Mouse (Mus musculus) forelimb bud, embryonic 11.5 days (tissue): ENCODE results near the gene Ksr2.
"Not testable (repeated sequence)": the region's sequence is repeated elsewhere in the genome, so short reads cannot be mapped to it uniquely, and the experiment has no call there.

Experiments
- DNase-seq: peaks from one replicate; pipeline ENCODE4 v3.0.0-alpha.2; 2012; ENCODE audit warnings: low read depth, low spot score

The Ksr2 gene

DNA sequence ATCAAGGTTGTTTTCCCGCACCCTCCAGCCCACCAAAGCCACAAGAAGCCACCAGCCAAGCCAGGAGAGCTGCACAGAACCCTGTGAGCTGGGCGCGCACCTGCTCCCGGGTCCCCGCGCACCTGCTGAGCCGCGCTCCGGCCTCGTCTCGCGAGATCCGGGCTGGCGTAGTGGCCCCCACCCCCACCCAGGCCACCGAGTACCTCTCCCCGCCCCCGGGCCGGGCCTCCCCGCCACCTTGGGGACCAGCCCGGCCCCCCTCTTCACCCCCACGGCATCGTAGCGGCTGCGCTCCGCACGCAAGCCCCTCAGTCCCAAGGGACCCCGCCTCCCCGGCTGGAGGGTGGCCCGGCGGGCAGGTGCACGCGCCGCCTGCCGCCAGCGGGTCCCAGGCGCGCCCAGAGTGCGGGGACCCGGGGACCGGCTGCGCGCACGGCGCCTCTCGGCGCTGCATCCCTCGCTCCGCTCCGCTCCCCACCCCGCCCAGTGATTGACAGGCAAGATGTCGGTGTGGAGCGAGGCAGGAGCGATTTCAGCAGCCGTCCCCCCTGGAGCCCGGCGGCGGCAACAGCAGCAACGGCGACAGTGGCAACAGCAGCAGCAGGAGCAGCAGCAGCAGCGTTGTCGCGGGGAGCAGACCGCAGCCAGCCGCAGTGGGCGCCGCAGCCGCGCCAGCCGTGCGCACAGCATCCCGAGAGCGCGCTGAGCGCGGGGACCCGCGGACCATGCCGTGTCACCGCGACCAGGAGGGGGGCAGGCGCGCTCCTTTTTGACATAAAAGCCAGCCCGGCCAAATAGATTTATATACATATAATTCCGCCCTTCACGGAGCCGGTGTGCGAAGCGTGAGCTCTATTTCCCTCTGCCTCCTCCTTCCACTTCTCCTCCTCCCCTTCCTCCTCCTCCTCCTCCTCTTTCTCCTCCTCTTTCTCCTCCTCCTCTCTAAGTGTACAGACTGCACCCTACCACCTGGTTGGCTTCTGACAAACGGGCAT, at the start of gene Ksr2:
Gene Ksr2, plus strand, starts transcription at position 494 of the 995 bp plus-strand sequence.
- peak; percentile 20 for DNase-seq

- DNase-seq, result no peak
Measured at GRCm38 (mm10) chr5:117364821-117365220, 49.0 kb upstream of the Ksr2 start.

DNA sequence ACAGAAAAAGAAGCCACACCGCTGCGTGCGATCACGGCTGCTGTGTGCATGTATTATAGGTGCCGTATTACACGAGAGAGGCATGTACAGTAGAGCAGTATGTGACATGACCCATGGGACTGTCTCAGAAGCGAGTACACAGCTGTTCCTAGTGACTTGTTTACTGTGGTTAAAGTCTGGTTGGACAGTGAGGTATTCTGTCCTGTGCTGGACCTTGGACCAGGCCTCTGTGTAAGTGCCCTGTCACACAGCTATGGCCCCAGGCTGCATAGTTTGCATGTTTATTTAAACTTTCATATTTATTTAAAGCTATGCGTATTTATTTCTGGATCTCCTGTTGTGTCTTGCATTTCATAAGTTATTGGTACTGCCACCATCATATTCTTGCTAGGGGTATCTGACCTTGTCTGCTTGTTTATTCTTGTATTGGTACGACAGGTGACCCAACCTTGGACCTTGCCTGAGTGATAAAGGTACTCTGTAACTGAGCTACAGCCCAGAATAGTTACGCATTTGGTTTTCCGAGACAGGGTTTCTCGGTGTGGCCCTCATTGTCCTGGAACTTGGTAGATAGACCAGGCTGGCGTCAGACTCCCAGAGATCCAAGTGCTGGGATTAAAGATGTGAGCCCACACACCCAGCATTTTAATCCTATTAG, 47.8 kb upstream of the Ksr2 start:
- no peak for DNase-seq

- no peak for DNase-seq
Measured at GRCm38 (mm10) chr5:117367206-117367605, 46.6 kb upstream of the Ksr2 start.

- no peak for DNase-seq
Measured at GRCm38 (mm10) chr5:117370592-117370991, 43.2 kb upstream of the Ksr2 start.

DNA sequence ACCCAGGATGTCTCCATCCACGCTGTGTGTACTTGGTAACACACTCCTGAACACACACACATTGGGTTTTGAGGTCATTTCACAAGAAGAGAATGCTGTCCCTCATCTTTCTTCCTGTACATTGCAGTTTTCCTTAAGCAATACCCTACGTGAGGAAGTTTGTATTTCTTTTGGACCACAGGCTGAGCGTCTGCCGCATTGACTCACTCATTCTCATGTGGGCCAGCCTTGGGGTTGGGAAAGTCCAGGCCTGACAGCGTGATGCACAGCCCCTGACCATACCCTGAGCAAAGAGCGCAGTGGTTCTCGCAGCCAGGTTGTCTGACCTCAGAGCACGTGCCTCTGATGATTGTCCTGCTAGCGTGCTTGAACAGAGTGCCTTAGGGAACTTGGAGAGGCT, 40.4 kb upstream of the Ksr2 start:
- DNase-seq, result no peak

- DNase-seq, result no peak
Measured at GRCm38 (mm10) chr5:117374372-117375049, 39.3 kb upstream of the Ksr2 start.

DNA sequence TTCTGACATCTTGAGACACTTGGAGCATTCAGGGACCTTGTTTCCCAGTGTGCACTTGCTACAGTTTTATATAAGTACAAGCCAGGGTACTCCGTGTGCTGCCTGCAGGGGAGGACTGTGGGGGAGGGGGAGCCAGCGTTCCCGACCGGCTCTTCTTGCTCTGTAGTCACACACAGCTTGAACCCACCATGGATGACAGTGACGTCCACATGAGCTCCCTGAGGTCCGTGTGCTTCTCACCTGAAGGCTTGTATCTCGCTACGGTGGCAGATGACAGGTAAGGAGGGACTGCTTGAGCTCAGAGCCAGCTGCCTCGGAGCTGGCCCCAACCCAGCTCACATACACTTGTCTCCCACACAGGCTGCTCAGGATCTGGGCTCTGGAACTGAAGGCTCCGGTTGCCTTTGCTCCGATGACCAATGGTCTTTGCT, 37.5 kb upstream of the Ksr2 start:
- no peak for DNase-seq

- DNase-seq, result not testable (repeated sequence)
Measured at GRCm38 (mm10) chr5:117377731-117378130, 36.1 kb upstream of the Ksr2 start.

DNA sequence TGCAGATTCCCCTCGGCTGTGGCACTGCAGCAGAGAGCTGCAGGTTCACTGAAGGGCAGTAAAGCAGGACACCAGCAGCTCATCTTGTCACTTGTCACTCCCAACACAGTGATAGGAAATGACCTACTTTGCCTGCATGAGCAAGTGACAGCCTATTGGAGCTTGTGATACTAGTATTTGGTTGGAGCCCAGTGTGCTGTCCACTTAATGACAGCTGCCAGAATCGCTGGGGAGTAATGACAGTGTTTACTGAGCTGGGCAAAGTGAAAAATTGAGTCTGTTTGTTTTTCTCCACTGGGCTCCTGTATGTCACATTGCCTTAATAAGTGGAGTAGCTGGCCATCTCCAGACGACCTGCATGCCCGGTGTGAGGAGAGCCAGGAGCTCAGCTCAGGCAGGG, 33.6 kb upstream of the Ksr2 start:
- DNase-seq, result no peak

GRCm38 (mm10) chr5:117381785-117382184, 32.0 kb upstream of the Ksr2 start:
- no peak for DNase-seq

- no peak for DNase-seq
Measured at GRCm38 (mm10) chr5:117383198-117383597, 30.6 kb upstream of the Ksr2 start.

DNA sequence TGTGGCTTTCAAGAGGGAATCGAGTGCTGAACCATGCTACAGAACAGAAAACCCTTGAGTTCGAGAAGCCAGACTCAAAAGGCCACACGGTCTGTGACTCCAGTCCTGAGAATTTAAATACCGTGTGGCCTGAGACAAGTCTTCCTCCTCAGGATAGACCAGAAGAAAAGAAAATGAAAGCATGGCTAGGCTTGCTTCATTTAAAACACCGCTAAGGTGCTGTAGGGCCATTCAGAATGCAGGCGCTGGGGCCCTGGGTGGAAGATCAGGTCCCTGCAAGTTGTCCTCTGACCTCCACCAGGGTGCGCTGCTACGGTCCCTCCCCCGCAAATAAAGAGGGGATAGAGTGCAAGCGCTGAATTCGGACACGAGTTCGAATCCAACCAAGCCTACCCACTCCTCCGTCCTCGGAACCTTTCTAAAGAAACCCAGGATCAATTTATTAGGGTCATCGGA, 25.5 kb upstream of the Ksr2 start:
- peak; percentile 66 for DNase-seq

GRCm38 (mm10) chr5:117388877-117389276, 24.9 kb upstream of the Ksr2 start, which contains the start of gene Rfc5:
TSS of gene Rfc5 (minus strand) at chr5:117389047.
- peak; percentile 96 for DNase-seq

GRCm38 (mm10) chr5:117390895-117391294, 22.9 kb upstream of the Ksr2 start:
- DNase-seq, result no peak

DNA sequence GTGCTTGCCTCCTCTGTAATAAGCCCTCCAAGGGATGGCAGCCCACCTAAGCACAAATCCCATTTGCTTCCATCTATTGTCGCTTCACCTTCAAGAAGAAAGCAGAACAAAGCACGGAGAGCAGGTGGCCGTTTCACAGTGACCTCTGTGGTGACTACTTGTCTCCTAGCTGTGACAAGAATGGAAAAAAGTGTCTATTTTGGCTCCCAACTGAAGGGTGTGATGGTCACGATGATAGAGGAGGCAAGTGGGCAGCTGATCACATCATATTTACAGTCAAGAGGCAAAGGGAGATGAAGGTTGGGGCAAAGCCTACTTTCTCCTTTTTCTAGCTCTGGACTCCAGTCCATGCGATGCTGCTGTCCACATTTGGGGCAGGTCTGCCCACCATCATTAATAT, 18.0 kb upstream of the Ksr2 start:
- DNase-seq, result no peak

DNA sequence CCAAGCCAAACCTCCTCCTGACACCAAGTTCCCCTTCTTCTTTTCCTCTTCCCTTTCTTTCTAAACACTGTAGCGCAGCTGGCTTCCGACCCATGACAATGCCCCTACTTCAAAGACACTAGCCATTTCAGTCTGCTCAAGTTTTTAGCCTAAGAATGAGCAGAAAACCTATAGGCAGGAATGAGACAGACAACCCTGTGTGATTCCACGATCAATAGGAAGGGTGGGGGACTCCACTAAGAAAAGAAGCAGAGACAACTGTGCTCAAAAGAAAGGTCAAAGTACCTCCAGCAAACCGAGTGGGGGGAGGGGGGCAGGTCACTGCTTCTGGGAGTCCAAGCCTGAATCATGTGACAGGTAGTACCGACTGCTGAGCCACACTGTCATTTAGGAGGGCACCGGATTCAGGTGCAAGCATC, 17.2 kb upstream of the Ksr2 start:
- no peak for DNase-seq

GRCm38 (mm10) chr5:117397371-117397770, 16.4 kb upstream of the Ksr2 start:
- no peak for DNase-seq

DNA sequence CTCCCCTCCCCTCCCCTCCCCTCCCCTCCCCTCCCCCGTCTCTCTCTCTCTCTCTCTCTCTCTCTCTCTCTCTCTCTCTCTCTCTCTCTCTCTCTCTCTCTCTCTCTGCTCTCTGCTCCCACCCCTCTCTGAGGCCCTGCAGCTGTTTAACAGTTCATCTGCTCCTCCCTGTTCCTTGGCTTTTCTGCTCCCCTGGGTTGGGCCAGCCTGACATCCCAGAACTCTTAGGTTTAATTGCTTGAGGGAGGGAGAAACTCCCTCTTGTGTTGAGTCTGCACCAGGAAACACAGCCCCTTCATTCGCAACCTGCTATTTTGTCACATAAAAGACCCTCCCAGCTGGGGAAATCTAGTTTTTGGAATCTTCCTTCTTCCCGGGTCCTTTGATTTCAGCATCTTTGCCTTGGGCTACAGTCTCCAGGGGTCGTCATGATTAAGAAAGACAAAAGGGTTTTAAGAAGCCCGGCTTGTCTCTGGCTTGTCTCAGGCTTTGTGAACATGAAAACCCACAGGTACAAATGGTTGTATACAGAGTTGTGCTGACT, 15.7 kb upstream of the Ksr2 start:
- DNase-seq, result no peak

DNA sequence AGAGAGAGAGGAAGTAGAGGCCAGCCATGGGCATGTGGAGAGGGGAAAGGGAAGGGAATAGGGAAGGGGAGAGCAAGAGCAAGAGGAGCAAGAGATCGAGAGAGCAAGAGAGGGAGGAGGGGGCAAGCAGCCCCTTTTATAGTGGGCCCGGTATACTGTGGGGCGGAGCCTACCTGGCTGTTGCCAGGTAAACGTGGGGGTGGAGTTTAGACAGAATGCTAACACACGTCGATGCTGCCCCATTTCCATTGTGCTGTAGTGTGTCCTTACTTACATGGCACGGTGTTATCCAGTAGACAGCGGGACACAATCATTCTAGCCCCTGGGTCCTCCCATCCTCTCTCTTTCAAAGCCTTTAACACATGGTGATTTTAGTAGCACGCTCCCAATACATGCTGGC, 14.5 kb upstream of the Ksr2 start:
- no peak for DNase-seq

DNA sequence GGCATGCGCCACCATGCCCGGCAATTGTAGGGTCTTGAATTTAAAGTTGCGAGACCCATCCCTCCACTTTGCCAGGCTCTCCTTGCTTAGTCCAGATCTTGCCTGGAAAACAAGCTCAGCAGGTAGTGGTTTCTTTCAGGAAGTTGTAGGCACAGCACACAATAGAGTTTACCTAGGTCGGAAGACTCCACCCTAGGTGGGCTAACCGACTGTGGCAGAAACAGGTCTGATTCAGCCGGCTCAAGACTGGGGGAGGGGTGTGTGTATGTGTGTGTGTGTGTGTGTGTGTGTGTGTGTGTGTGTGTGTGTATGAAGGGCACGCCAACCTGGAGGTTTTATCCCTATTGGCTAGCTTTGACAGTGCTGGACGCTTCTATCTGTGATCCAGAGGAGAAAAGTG, 10.2 kb upstream of the Ksr2 start:
- no peak for DNase-seq

DNA sequence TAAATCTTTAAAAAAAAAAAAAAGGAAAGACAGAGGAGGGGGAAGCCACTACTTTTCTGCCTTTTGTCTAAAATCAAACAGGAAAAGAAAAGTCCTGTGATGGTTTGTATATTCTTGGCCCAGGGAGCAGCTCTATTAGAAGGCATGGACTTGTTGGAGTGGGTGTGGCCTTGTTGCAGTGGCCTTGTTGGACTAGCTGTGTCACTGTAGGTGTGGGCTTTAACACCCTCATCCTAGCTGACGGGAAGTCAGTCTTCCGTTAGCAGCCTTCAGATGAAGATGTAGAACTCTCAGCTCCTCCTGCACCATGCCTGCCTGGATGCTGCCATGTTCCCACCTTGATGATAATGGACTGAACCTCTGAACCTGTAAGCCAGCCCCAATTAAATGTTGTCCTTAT, 9.1 kb upstream of the Ksr2 start:
- not testable (repeated sequence) for DNase-seq
